Mouse (Mus musculus): ENCODE data around the gene H2-Q10. TPM values are rescaled to one million over a fixed set of nuclear protein-coding genes. Genes with fewer than 3 reads are reported as not detected.

Gene H2-Q10
- polyA plus RNA-seq, 1 experiment from 2014 or later: not detected

- Histone ChIP-seq H3K9me3 (ENCODE audit: control insufficient read depth, low read length) (no peaks in the 10 kb centered on the region), H3K4me3 (replicated peaks; ENCODE audit: low read depth, low read length) (no peak overlapping the region), H3K9ac (replicated peaks; ENCODE audit: low read length) (no peak overlapping the region), H3K4me2 (ENCODE audit: low read length) (no peak overlapping the region), H3K27ac (replicated peaks; ENCODE audit: low read depth, low read length) (no peak overlapping the region), H3K27me3 (ENCODE audit: control insufficient read depth, insufficient read depth, low read length) (no peaks in the 10 kb centered on the region), H3K36me3 (ENCODE audit: control insufficient read depth, insufficient read depth, low read length) (no peaks in the 10 kb centered on the region), H3K4me1 (ENCODE audit: control insufficient read depth, insufficient read depth, low read length) (no peaks in the 10 kb centered on the region)
- WGBS: 65% methylated on average over 10 of the region's 10 CpGs
- DNase-seq: no peak
- no peak for ATAC-seq (ENCODE audit: low FRiP score, low TSS enrichment)
These were observed 16.8 kb downstream of the H2-Q10 start for GRCm38 (mm10) chr17:35486726-35487125.

GRCm38 (mm10) chr17:35488041-35488440 is 18.2 kb downstream of the H2-Q10 start:
- WGBS: 98% methylated on average over 2 of the region's 2 CpGs
- H3K9me3 ChIP-seq (ENCODE audit: control insufficient read depth, low read length): no peaks in the 10 kb centered on the region
- ATAC-seq (ENCODE audit: low FRiP score, low TSS enrichment) (no peak), DNase-seq (no peak)
- no peak overlapping the region for H3K9ac ChIP-seq (replicated peaks; ENCODE audit: low read length)
- H3K36me3 ChIP-seq (ENCODE audit: control insufficient read depth, insufficient read depth, low read length): no peaks in the 10 kb centered on the region
- no peak overlapping the region for H3K4me2 ChIP-seq (ENCODE audit: low read length)
- H3K27ac ChIP-seq (replicated peaks; ENCODE audit: low read depth, low read length): no peak overlapping the region
- H3K4me1 ChIP-seq (ENCODE audit: control insufficient read depth, insufficient read depth, low read length): no peaks in the 10 kb centered on the region
- no peak overlapping the region for H3K4me3 ChIP-seq (replicated peaks; ENCODE audit: low read depth, low read length)
- H3K27me3 ChIP-seq (ENCODE audit: control insufficient read depth, insufficient read depth, low read length): no peaks in the 10 kb centered on the region

- Histone ChIP-seq H3K4me3 (replicated peaks; ENCODE audit: low read depth, low read length) (no peak overlapping the region), H3K9ac (replicated peaks; ENCODE audit: low read length) (no peak overlapping the region), H3K27ac (replicated peaks; ENCODE audit: low read depth, low read length) (no peak overlapping the region), H3K4me1 (ENCODE audit: control insufficient read depth, insufficient read depth, low read length) (no peaks in the 10 kb centered on the region), H3K27me3 (ENCODE audit: control insufficient read depth, insufficient read depth, low read length) (no peaks in the 10 kb centered on the region), H3K36me3 (ENCODE audit: control insufficient read depth, insufficient read depth, low read length) (no peaks in the 10 kb centered on the region), H3K4me2 (ENCODE audit: low read length) (no peak overlapping the region), H3K9me3 (ENCODE audit: control insufficient read depth, low read length) (no peaks in the 10 kb centered on the region)
- ATAC-seq (ENCODE audit: low FRiP score, low TSS enrichment): no peak
- WGBS: 47% methylated on average over 5 of the region's 5 CpGs
- no peak for DNase-seq
These were observed 20.4 kb downstream of the H2-Q10 start for GRCm38 (mm10) chr17:35490320-35490719.

- no peaks in the 10 kb centered on the region for H3K36me3 ChIP-seq (ENCODE audit: control insufficient read depth, insufficient read depth, low read length)
- H3K4me2 ChIP-seq (ENCODE audit: low read length): no peak overlapping the region
- ATAC-seq (ENCODE audit: low FRiP score, low TSS enrichment): no peak
- H3K4me3 ChIP-seq (replicated peaks; ENCODE audit: low read depth, low read length): no peak overlapping the region
- H3K27me3 ChIP-seq (ENCODE audit: control insufficient read depth, insufficient read depth, low read length): no peaks in the 10 kb centered on the region
- no peaks in the 10 kb centered on the region for H3K9me3 ChIP-seq (ENCODE audit: control insufficient read depth, low read length)
- WGBS: 93% methylated on average over 7 of the region's 7 CpGs
- no peaks in the 10 kb centered on the region for H3K4me1 ChIP-seq (ENCODE audit: control insufficient read depth, insufficient read depth, low read length)
- no peak overlapping the region for H3K9ac ChIP-seq (replicated peaks; ENCODE audit: low read length)
- DNase-seq: no peak
- no peak overlapping the region for H3K27ac ChIP-seq (replicated peaks; ENCODE audit: low read depth, low read length)
These were observed 27.2 kb downstream of the H2-Q10 start for GRCm38 (mm10) chr17:35497124-35497523.

GRCm38 (mm10) chr17:35502226-35502625 is 32.3 kb downstream of the H2-Q10 start:
- no peak overlapping the region for H3K27ac ChIP-seq (replicated peaks; ENCODE audit: low read depth, low read length)
- no peaks in the 10 kb centered on the region for H3K36me3 ChIP-seq (ENCODE audit: control insufficient read depth, insufficient read depth, low read length)
- no peaks in the 10 kb centered on the region for H3K9me3 ChIP-seq (ENCODE audit: control insufficient read depth, low read length)
- no peak for DNase-seq
- no peaks in the 10 kb centered on the region for H3K4me1 ChIP-seq (ENCODE audit: control insufficient read depth, insufficient read depth, low read length)
- peaks cover 11% of the 10 kb centered on the region for H3K27me3 ChIP-seq (ENCODE audit: control insufficient read depth, insufficient read depth, low read length)
- no peak overlapping the region for H3K4me2 ChIP-seq (ENCODE audit: low read length)
- H3K4me3 ChIP-seq (replicated peaks; ENCODE audit: low read depth, low read length): no peak overlapping the region
- ATAC-seq (ENCODE audit: low FRiP score, low TSS enrichment): no peak
- H3K9ac ChIP-seq (replicated peaks; ENCODE audit: low read length): no peak overlapping the region
- 9% methylated on average over 6 of the region's 6 CpGs for WGBS

- H3K4me1 ChIP-seq (ENCODE audit: control insufficient read depth, insufficient read depth, low read length): no peaks in the 10 kb centered on the region
- H3K27ac ChIP-seq (replicated peaks; ENCODE audit: low read depth, low read length): no peak overlapping the region
- no peak overlapping the region for H3K4me3 ChIP-seq (replicated peaks; ENCODE audit: low read depth, low read length)
- DNase-seq (no peak), ATAC-seq (ENCODE audit: low FRiP score, low TSS enrichment) (no peak)
- no peaks in the 10 kb centered on the region for H3K36me3 ChIP-seq (ENCODE audit: control insufficient read depth, insufficient read depth, low read length)
- no peak overlapping the region for H3K9ac ChIP-seq (replicated peaks; ENCODE audit: low read length)
- 42% methylated on average over 5 of the region's 5 CpGs for WGBS
- no peak overlapping the region for H3K4me2 ChIP-seq (ENCODE audit: low read length)
- no peaks in the 10 kb centered on the region for H3K9me3 ChIP-seq (ENCODE audit: control insufficient read depth, low read length)
- H3K27me3 ChIP-seq (ENCODE audit: control insufficient read depth, insufficient read depth, low read length): peaks cover 17% of the 10 kb centered on the region
These were observed 32.9 kb downstream of the H2-Q10 start for GRCm38 (mm10) chr17:35502762-35503161.

GRCm38 (mm10) chr17:35503849-35504248 is 34.0 kb downstream of the H2-Q10 start:
- Histone ChIP-seq H3K4me3 (replicated peaks; ENCODE audit: low read depth, low read length) (no peak overlapping the region), H3K27ac (replicated peaks; ENCODE audit: low read depth, low read length) (no peak overlapping the region), H3K9ac (replicated peaks; ENCODE audit: low read length) (no peak overlapping the region), H3K9me3 (ENCODE audit: control insufficient read depth, low read length) (no peaks in the 10 kb centered on the region), H3K4me1 (ENCODE audit: control insufficient read depth, insufficient read depth, low read length) (no peaks in the 10 kb centered on the region), H3K4me2 (ENCODE audit: low read length) (no peak overlapping the region), H3K36me3 (ENCODE audit: control insufficient read depth, insufficient read depth, low read length) (no peaks in the 10 kb centered on the region), H3K27me3 (ENCODE audit: control insufficient read depth, insufficient read depth, low read length) (peaks cover 22% of the 10 kb centered on the region)
- DNase-seq: no peak
- ATAC-seq (ENCODE audit: low FRiP score, low TSS enrichment): no peak
- WGBS: 16% methylated on average over 5 of the region's 5 CpGs

- H3K27ac ChIP-seq (replicated peaks; ENCODE audit: low read depth, low read length): no peak overlapping the region
- no peak overlapping the region for H3K4me3 ChIP-seq (replicated peaks; ENCODE audit: low read depth, low read length)
- DNase-seq (no peak), ATAC-seq (ENCODE audit: low FRiP score, low TSS enrichment) (no peak)
- H3K4me2 ChIP-seq (ENCODE audit: low read length): no peak overlapping the region
- 15% methylated on average over 8 of the region's 8 CpGs for WGBS
- H3K9ac ChIP-seq (replicated peaks; ENCODE audit: low read length): no peak overlapping the region
- no peaks in the 10 kb centered on the region for H3K4me1 ChIP-seq (ENCODE audit: control insufficient read depth, insufficient read depth, low read length)
- no peaks in the 10 kb centered on the region for H3K9me3 ChIP-seq (ENCODE audit: control insufficient read depth, low read length)
- H3K36me3 ChIP-seq (ENCODE audit: control insufficient read depth, insufficient read depth, low read length): no peaks in the 10 kb centered on the region
- H3K27me3 ChIP-seq (ENCODE audit: control insufficient read depth, insufficient read depth, low read length): peaks cover 22% of the 10 kb centered on the region
These were observed 35.0 kb downstream of the H2-Q10 start for GRCm38 (mm10) chr17:35504628-35505481.

GRCm38 (mm10) chr17:35505776-35506175 is 35.9 kb downstream of the H2-Q10 start, which contains the start of gene Pou5f1:
Gene Pou5f1 (plus strand): TSS chr17:35506018.
- no peak for ATAC-seq (ENCODE audit: low FRiP score, low TSS enrichment)
- Histone ChIP-seq H3K9me3 (ENCODE audit: control insufficient read depth, low read length) (no peaks in the 10 kb centered on the region), H3K4me3 (replicated peaks; ENCODE audit: low read depth, low read length) (no peak within 1 kb of the TSS), H3K36me3 (ENCODE audit: control insufficient read depth, insufficient read depth, low read length) (no peaks in the 10 kb centered on the region), H3K9ac (replicated peaks; ENCODE audit: low read length) (no peak within 1 kb of the TSS), H3K27ac (replicated peaks; ENCODE audit: low read depth, low read length) (no peak within 1 kb of the TSS), H3K4me1 (ENCODE audit: control insufficient read depth, insufficient read depth, low read length) (no peaks in the 10 kb centered on the region), H3K27me3 (ENCODE audit: control insufficient read depth, insufficient read depth, low read length) (peaks cover 22% of the 10 kb centered on the region), H3K4me2 (ENCODE audit: low read length) (no peak within 1 kb of the TSS)
- no peak for DNase-seq
- 29% methylated on average over 13 of the region's 13 CpGs for WGBS

All from midbrain, embryonic 14.5 days (tissue).